Mouse (Mus musculus): ENCODE results near the gene Hnrnpk.

GRCm38 (mm10) chr13:58415838-58416237 lies 12.7 kb upstream of the Hnrnpk start:
- TF ChIP-seq POLR2A (IDR thresholded peaks at IDR 0.05; ENCODE audit: control insufficient read depth, low read depth, low read length) (no peak), CTCF (IDR thresholded peaks at IDR 0.05; ENCODE audit: control insufficient read depth, insufficient read depth, insufficient replicate concordance, low read depth, low read length) (no peak)
